Mouse (Mus musculus): Measurements from ENCODE around the gene Coro1b. TPM values are rescaled to one million over a fixed set of nuclear protein-coding genes. Genes with fewer than 3 reads are reported as not detected.
A peak's percentile ranks its signal among the peaks of the same experiment; 100 is the strongest.

The Coro1b gene
- polyA plus RNA-seq, 1 experiment from 2014 or later: 164 TPM

- TF ChIP-seq CTCF (IDR thresholded peaks at IDR 0.05; ENCODE audit: low read depth): no peak
- Histone ChIP-seq H3K9ac (ENCODE audit: low read depth, low read length) (peak overlapping the region; percentile 93; the same call in 1 of the 2 replicates), H3K4me3 (replicated peaks; ENCODE audit: low read depth, low read length) (peak overlapping the region; percentile 98), H3K27ac (no peak overlapping the region), H3K27me3 (ENCODE audit: insufficient read depth, low read length) (no peaks in the 10 kb centered on the region), H3K4me2 (ENCODE audit: low read length) (peak overlapping the region; percentile 89), H3K36me3 (ENCODE audit: insufficient read depth, low read length) (peaks cover 14% of the 10 kb centered on the region), H3K4me1 (replicated peaks; ENCODE audit: insufficient read depth, low read length) (peaks cover 11% of the 10 kb centered on the region; the same call in 1 of the 2 replicates), H3K9me3 (replicated peaks; ENCODE audit: low read length) (no peaks in the 10 kb centered on the region)
- DNase-seq (ENCODE audit: low spot score) (no peak), ATAC-seq (replicated peaks; ENCODE audit: low FRiP score, low read depth) (0 out of 2 replicates have a peak, but pooled peaks have one; percentile 0)
- WGBS: 36% methylated on average over 9 of the region's 9 CpGs
Observed at GRCm38 (mm10) chr19:4147782-4148490, 483 bp upstream of the Coro1b start.

GRCm38 (mm10) chr19:4148819-4149218, 400 bp downstream of the Coro1b start:
- no peaks in the 10 kb centered on the region for H3K27me3 ChIP-seq (ENCODE audit: insufficient read depth, low read length)
- no peaks in the 10 kb centered on the region for H3K9me3 ChIP-seq (replicated peaks; ENCODE audit: low read length)
- no peak for TF ChIP-seq CTCF (IDR thresholded peaks at IDR 0.05; ENCODE audit: low read depth)
- peaks cover 11% of the 10 kb centered on the region; the same call in 1 of the 2 replicates for H3K4me1 ChIP-seq (replicated peaks; ENCODE audit: insufficient read depth, low read length)
- peak overlapping the region; percentile 89 for H3K4me2 ChIP-seq (ENCODE audit: low read length)
- WGBS: under 1% methylated on average over 8 of the region's 8 CpGs
- H3K9ac ChIP-seq (ENCODE audit: low read depth, low read length): peak overlapping the region; percentile 93
- peak overlapping the region; percentile 87 for H3K27ac ChIP-seq
- DNase-seq (ENCODE audit: low spot score): no peak
- ATAC-seq (replicated peaks; ENCODE audit: low FRiP score, low read depth): 0 out of 2 replicates have a peak, but pooled peaks have one; percentile 4
- peak overlapping the region; percentile 98 for H3K4me3 ChIP-seq (replicated peaks; ENCODE audit: low read depth, low read length)
- peaks cover 18% of the 10 kb centered on the region for H3K36me3 ChIP-seq (ENCODE audit: insufficient read depth, low read length)

GRCm38 (mm10) chr19:4149283-4149682, 864 bp downstream of the Coro1b start:
- H3K36me3 ChIP-seq (ENCODE audit: insufficient read depth, low read length): peaks cover 22% of the 10 kb centered on the region
- ATAC-seq (replicated peaks; ENCODE audit: low FRiP score, low read depth): no peak
- H3K9ac ChIP-seq (ENCODE audit: low read depth, low read length): peak overlapping the region; percentile 93
- H3K27ac ChIP-seq: peak overlapping the region; percentile 87; the same call in 1 of the 2 replicates
- 69% methylated on average over 11 of the region's 11 CpGs for WGBS
- TF ChIP-seq CTCF (IDR thresholded peaks at IDR 0.05; ENCODE audit: low read depth): no peak
- no peak for DNase-seq (ENCODE audit: low spot score)
- H3K4me2 ChIP-seq (ENCODE audit: low read length): peak overlapping the region; percentile 89
- H3K4me3 ChIP-seq (replicated peaks; ENCODE audit: low read depth, low read length): peak overlapping the region; percentile 98
- peaks cover 11% of the 10 kb centered on the region; the same call in 1 of the 2 replicates for H3K4me1 ChIP-seq (replicated peaks; ENCODE audit: insufficient read depth, low read length)
- H3K9me3 ChIP-seq (replicated peaks; ENCODE audit: low read length): no peaks in the 10 kb centered on the region
- H3K27me3 ChIP-seq (ENCODE audit: insufficient read depth, low read length): no peaks in the 10 kb centered on the region

GRCm38 (mm10) chr19:4149764-4150461, 1.5 kb downstream of the Coro1b start:
- Histone ChIP-seq H3K9me3 (replicated peaks; ENCODE audit: low read length) (no peaks in the 10 kb centered on the region), H3K27me3 (ENCODE audit: insufficient read depth, low read length) (no peaks in the 10 kb centered on the region), H3K36me3 (ENCODE audit: insufficient read depth, low read length) (peaks cover 22% of the 10 kb centered on the region), H3K4me2 (ENCODE audit: low read length) (peak overlapping the region; percentile 89), H3K4me1 (replicated peaks; ENCODE audit: insufficient read depth, low read length) (peaks cover 11% of the 10 kb centered on the region; the same call in 1 of the 2 replicates), H3K9ac (ENCODE audit: low read depth, low read length) (0 out of 2 replicates have a peak overlapping the region, but pooled peaks have one; percentile 2), H3K27ac (no peak overlapping the region), H3K4me3 (replicated peaks; ENCODE audit: low read depth, low read length) (no peak overlapping the region)
- ATAC-seq (replicated peaks; ENCODE audit: low FRiP score, low read depth): 0 out of 2 replicates have a peak, but pooled peaks have one; percentile 3
- no peak for DNase-seq (ENCODE audit: low spot score)
- no peak for TF ChIP-seq CTCF (IDR thresholded peaks at IDR 0.05; ENCODE audit: low read depth)
- WGBS: 92% methylated on average over 17 of the region's 17 CpGs

- ATAC-seq (replicated peaks; ENCODE audit: low FRiP score, low read depth) (no peak), DNase-seq (ENCODE audit: low spot score) (no peak)
- Histone ChIP-seq H3K9me3 (replicated peaks; ENCODE audit: low read length) (no peaks in the 10 kb centered on the region), H3K4me1 (replicated peaks; ENCODE audit: insufficient read depth, low read length) (peaks cover 11% of the 10 kb centered on the region; the same call in 1 of the 2 replicates), H3K4me2 (ENCODE audit: low read length) (no peak overlapping the region), H3K36me3 (ENCODE audit: insufficient read depth, low read length) (peaks cover 22% of the 10 kb centered on the region), H3K4me3 (replicated peaks; ENCODE audit: low read depth, low read length) (no peak overlapping the region), H3K27ac (no peak overlapping the region), H3K27me3 (ENCODE audit: insufficient read depth, low read length) (no peaks in the 10 kb centered on the region), H3K9ac (ENCODE audit: low read depth, low read length) (no peak overlapping the region)
- WGBS: 77% methylated on average over 22 of the region's 22 CpGs
- no peak for TF ChIP-seq CTCF (IDR thresholded peaks at IDR 0.05; ENCODE audit: low read depth)
Observed at GRCm38 (mm10) chr19:4150567-4151487, 2.4 kb downstream of the Coro1b start.
